Mouse (Mus musculus): Measurements from ENCODE around the gene Hnrnpm.
"Not testable (repeated sequence)": the region's sequence is repeated elsewhere in the genome, so short reads cannot be mapped to it uniquely, and the experiment has no call there.

The Hnrnpm gene

DNA sequence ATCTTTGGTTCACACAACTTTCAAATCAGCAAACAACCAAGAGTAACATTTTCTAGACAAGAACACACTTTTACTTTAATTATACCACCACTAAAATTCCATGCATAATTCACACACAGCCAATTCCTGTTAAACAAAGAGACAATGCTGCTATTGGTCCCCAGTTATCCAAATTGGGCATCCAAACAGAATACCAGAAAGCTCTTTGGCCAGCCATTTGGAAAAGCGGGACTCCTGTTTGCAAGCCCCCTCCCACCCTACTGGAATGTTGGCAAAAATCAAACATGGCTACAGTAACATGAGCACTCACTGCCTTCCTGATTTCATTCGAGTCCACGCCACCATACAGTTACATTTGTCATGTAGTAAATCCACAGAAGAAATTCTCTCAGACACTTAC lies 17.0 kb downstream of the Hnrnpm start:
- in situ Hi-C loops (cut with MboI, MseI), result loop anchor here (10.0 kb wide), 1 partner anchor 215 kb away; no protein-coding TSS in a partner anchor

GRCm38 (mm10) chr17:33666813-33667212 lies 19.8 kb downstream of the Hnrnpm start:
- in situ Hi-C loops (cut with MboI, MseI), result loop anchor here (10.0 kb wide), 1 partner anchor 218 kb away; no protein-coding TSS in a partner anchor

DNA sequence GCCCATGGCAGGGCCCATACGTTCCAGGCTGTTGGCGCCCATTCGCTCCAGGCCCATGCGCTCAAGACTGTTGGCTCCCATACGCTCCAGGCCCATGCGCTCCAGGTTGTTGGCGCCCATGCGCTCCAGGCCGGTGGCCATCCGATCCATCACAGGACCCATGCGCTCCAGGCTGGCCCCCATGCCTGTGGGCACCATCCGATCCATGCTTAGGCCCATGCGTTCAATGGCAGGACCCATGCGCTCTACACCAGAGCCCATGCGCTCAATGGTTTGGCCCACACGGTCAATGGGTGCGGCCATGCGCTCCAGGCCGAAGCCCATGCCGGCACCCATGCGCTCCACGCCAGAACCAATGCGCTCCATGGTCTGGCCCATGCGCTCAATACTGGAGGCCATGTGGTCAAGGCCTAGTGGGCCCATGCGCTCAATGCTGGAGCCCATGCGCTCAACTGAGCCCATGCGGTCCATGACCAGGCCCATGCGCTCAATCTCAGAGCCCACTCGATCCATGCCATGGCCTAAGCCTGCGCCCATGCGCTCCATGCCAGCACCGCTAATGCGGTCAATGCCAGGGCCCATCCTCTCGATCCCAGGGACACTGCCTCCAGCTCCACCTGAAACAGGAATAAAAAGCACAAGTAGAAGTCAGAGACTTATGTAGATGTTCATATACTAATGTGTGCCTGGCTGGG lies 36.7 kb downstream of the Hnrnpm start:
- in situ Hi-C loops (cut with MboI, MseI), result no loop called here

DNA sequence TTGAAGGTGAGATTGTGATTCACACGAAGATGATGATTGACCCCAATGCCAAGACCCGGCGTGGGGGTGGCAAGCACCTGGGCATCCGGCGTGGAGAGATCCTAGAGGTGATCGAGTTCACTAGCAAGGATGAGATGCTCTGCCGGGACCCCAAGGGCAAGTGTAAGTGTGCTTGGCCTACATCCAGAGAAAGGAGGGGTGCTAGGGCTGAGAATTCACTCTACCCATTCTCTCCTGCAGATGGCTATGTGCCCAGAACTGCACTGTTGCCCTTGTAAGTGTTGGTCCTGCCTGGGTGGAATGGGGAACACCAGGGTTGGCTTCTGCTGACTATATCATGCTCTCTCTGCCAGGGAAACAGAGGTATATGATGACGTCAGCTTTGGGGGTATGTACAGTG lies 41.6 kb downstream of the Hnrnpm start:
- in situ Hi-C loops (cut with MboI, MseI), result no loop called here

DNA sequence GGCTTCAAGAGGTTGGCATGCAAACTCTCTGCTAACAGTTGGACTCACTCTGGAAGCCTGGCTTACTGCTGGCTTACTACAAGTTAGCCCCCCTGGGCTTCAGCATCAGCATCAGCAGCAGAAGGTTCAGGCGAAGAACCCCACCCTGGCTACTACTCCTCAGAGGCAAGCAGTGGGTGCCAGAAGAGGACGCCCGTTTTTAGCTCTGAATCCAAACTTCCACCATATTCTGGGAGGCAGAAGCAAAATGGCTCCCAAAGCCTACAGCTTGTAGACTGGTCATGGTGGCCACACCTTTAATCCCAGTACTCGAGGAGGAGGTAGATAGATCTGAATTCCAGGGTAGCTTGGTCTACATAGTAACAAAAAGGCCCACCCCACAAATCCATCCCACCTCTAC lies 42.6 kb downstream of the Hnrnpm start:
- in situ Hi-C loops (cut with MboI, MseI), result no loop called here

DNA sequence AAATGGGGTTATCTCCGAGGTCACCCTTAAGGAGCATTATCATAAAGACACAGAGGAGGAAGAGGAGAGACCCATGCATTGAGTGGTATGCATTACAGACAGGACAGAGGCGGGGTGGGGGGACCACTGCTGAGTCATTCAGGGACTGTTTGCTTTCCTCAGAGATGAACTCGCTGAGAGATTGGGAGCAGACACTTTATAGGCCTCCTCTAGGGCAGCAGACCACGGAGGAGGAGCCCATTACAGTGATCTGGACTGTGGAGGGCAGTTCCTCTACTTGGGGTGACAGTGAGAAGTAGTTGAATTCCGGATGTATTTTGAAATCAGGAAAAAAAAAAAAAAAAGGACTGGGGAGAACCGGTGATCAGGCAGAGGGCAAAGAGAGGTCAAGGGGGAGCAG lies 46.9 kb downstream of the Hnrnpm start:
- in situ Hi-C loops (cut with MboI, MseI), result no loop called here

DNA sequence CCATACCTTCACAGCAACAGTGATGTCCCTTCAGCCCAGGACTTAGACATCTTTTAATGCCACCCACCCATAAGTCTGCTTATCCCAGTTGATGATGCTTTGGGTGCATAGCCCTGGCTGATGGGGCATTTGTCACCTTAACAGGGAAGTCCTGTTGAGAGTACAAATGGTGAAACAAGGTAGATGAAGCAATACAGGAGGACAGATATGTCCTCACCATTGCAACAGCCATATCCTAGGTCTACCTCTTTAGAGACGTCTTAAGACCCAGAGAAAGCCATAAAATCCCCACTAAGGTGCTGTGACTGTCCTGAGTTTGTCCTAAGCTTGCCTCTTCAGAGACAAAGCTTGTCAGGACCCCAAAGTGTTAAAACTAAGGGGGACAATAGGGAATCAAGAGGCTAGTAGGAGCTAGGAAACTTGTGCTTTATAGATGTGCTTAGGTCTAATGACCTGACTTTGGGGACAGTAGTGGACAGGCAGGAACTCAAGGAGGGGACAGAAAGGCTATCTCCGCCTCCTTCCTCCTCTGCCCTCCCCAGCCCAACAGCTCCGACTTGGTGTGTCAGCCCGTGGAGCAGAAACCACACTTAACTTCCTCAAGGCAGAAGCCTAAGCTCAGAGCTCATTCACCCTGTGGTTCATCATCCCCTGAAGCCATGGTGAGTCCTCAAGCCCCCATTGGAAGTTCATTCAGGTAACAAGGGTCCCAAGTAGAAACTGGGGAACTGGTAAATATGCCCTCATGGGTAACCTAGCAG lies 49.0 kb downstream of the Hnrnpm start, which contains the start of gene Pram1:
Pram1 (plus strand) TSS at position 541 of the 761 bp plus-strand sequence.
- in situ Hi-C loops (cut with MboI, MseI), result no loop called here

DNA sequence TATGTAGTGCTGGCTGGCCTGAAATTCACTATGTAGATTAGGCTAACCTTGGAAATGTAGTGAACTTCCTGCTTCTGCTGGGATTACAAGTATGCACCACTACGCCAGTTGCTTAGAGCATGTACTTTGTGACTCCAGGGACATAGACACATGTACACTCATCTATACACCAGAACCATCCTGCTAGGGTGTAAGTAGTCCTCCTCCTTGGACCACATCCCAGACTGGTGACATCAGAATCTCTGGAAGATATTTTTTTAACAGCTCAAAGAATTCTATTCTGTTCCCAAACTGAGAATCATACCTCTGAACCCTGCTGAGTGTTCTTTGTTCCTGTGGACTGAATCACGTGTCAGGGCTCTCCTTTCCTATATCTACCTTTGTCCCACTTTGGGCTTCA lies 49.6 kb downstream of the Hnrnpm start:
- in situ Hi-C loops (cut with MboI, MseI), result no loop called here

GRCm38 (mm10) chr17:33631796-33632195 lies 54.9 kb downstream of the Hnrnpm start:
- in situ Hi-C loops (cut with MboI, MseI), result no loop called here

DNA sequence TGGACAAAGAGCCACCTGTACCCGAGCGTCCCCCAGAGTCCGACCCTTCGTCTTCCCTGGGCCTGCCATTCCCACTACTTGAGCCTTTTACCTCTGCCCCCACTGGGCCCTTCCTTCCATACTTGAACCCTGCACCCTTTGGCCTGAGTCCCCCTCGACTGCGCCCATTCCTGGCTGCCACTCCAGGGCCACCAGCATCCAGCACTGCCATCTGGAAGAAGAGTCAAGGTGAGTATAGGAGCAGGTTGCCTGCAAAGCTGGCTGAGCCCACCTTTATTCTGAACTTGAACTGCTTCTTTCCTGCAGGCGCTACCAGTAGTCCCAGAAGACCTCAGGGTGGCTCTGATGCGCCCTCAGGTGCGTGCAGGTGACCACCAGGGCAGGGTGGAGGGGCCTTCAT lies 55.4 kb downstream of the Hnrnpm start:
- in situ Hi-C loops (cut with MboI, MseI), result no loop called here

DNA sequence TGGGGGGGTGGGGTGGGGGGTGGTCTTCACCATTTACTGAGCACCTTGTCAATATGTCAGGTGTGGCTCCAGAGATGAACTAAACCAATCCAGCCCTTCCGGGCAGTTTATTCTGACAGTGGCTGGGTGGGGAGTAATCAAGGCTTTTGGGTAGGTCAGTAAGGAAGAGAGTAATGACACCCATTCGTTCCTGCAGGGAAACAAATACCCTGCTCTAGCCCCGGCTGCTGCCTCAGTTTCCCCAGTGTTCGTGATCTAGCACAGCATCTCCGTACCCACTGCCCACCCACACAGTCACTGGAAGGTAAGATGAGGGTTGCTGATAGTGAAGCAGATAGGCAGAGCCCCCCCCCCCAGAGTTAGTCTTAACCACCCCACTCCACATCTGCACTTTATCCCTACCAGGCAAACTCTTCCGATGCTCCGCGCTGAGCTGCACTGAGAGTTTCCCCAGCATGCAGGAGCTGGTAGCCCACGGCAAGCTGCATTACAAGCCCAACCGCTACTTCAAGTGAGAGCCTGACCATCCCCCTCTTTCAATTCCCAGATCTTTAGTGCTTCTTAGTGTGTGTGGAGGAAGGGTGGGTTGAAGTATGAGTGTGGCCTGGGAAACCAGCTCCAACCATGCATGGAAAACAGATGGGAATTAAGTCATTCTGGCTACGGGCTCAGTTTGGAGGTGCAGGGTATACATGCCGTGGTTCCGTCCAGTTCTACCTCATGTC lies 56.3 kb downstream of the Hnrnpm start:
- in situ Hi-C loops (cut with MboI, MseI), result no loop called here

GRCm38 (mm10) chr17:33629487-33630125 lies 57.1 kb downstream of the Hnrnpm start:
- in situ Hi-C loops (cut with MboI, MseI), result loop anchor here (5.0 kb wide), 1 partner anchor 53 kb away; no protein-coding TSS in a partner anchor

DNA sequence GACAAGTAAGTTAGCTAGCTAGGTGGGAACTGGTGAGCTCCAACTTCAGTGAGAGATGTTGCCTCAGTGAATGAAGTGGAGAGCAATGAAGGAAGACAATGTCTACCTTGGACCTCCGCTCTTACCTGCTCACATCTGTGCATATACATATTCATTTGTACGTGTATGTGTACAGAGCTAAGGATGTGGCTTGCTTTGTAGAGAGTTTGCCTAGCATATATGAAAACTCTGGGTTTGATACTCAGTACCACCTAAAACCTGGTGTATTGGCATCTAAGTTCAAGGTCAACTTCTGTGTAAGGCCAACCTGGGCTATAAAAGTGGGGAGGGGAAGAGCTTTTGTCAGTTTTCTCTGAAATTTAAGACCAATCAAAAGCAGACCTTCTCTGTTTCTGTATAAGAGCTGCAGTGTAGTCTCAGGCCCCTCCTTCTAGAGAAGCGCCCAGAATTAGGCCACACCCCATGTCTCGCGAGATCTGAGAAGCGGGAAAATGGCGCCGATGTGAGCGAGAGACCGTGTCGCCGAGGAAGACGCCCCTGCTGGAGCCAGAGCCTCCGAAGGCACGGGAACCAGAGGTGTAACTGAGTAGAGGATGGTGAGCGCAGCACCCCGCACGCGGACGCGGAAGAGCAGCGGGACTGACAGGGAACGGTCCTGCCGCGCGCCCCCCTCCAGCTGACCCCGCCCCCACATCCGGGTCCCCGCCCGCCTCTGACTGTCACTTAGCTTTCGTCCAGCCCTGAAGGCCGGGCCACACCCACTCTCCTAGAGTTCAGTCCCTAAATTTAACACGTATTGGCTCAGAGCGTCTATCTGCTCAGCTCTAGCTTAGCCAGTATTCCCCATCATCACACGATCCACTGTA lies 57.8 kb downstream of the Hnrnpm start, which contains the start of gene Zfp414:
Zfp414 (plus strand) TSS at position 470 of the 866 bp plus-strand sequence.
- in situ Hi-C loops (cut with MboI, MseI), result loop anchor here (5.0 kb wide), 1 partner anchor 53 kb away; no protein-coding TSS in a partner anchor

- in situ Hi-C loops (cut with MboI, MseI), result loop anchor here (5.0 kb wide), 1 partner anchor 55 kb away; no protein-coding TSS in a partner anchor
Observed at GRCm38 (mm10) chr17:33627281-33627680, 59.4 kb downstream of the Hnrnpm start.

- in situ Hi-C loops (cut with MboI, MseI), result not testable (repeated sequence)
Observed at GRCm38 (mm10) chr17:33613726-33614125, 72.9 kb downstream of the Hnrnpm start.

DNA sequence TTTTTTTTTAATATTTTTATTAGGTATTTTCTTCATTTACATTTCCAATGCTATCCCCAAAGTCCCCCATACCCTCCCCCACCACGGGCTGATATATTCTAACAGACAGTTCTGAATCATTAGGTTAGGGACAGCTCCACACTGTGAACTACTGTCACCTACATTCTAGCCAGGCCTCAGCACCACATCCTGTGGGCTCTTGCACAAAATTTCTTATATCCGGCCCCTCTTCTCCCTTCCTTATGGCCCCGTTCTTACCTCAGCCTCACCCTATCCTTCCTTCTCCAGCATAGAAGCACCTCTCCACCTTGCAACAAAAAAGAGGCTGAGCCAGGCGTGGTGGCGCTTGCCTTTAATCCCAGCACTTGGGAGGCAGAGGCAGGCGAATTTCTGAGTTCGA lies 76.1 kb downstream of the Hnrnpm start:
- in situ Hi-C loops (cut with MboI, MseI), result no loop called here

DNA sequence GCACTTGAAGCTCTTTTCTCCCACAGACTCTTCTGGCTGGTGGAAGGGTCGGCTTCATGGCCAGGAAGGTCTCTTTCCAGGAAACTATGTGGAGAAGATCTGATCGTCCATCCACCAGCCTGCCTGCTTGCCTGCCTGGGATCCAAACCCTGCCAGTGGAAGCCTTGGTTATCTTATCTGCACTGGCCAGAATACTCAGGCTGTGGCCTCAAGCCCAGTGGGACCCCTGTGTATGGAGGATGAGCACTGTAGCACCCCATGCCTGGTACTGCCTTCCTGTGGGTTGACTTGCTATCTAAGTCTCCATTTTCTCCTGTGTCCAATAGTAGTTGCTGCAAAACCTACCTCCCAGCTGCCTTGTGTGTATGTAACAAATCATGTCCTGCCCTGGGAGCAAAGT lies 79.4 kb downstream of the Hnrnpm start:
- in situ Hi-C loops (cut with MboI, MseI), result no loop called here

GRCm38 (mm10) chr17:33601947-33602346 lies 84.7 kb downstream of the Hnrnpm start:
- in situ Hi-C loops (cut with MboI, MseI), result no loop called here

DNA sequence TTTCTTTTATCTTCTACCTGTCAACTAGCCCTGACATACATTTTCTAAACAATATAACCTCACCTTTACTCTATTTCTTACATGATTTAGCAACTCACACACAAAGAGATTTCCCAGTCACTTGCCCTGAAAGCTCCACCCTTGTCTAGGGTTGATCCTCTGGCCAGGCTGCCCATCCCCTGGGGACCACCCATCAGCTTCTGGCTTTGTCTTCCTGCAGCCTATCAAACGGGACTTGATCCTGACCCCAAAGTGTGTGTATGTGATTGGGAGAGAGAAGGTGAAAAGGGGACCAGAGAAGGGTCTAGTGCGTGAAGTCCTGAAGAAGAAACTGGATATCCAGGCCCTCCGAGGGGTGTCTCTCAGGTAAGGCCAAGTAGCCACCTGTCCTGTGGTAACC lies 85.8 kb downstream of the Hnrnpm start:
- in situ Hi-C loops (cut with MboI, MseI), result no loop called here

DNA sequence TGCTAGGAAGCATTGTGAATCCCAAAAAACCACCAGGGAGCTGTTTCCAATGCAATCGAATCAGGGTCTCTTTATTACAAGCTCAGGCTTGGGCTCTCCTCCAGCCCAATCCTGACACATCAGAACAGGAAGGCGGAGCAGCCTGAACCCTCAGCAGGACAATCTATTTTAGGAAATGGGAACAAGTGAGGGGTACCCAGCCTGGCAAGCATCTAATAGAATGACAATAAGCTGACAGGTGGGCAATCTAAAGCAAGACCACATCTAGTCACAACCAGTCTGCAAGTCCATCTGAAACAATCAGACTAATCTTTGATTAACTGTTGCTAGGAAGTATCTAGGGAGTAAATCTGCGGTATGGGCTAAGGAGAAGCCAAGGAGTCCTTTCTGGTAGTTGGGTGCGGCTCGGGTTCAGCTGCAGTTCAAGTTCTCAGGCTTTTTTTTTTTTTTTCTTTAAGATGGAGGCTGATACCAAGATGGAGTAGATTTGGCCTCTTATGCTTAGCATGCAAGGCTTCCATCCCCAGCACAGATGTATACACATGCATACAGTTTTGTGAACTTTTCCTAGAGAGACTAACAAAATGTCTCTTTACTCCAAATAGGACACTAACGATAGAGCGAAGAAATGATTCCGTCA lies 86.7 kb downstream of the Hnrnpm start:
- in situ Hi-C loops (cut with MboI, MseI), result no loop called here
